Mouse (Mus musculus) heart, adult 2 months (tissue): ENCODE results near the gene Hsd11b2.

Experiments
- CTCF ChIP-seq: fragments of 200-600 bp; IDR thresholded peaks from 2 replicates; pipeline ENCODE4 v1.8.1; 2022; ENCODE audit warnings: antibody characterized with exemption, mild to moderate bottlenecking, moderate library complexity
- EP300 ChIP-seq: fragments of 200-500 bp; IDR thresholded peaks from 2 replicates; pipeline ENCODE4 v1.6.1; 2011; ENCODE audit warnings: low read depth, low read length, control low read depth; ENCODE audit not compliant: insufficient read depth

- TF ChIP-seq CTCF (no peak), EP300 (no peak)
Measured at GRCm38 (mm10) chr8:105565401-105565881, 46.9 kb downstream of the Hsd11b2 start.
